Mouse (Mus musculus): ENCODE results near the gene C2cd5. TPM values are rescaled to one million over a fixed set of nuclear protein-coding genes. Genes with fewer than 3 reads are reported as not detected.

Gene C2cd5
- polyA plus RNA-seq, 1 experiment: 16.7 TPM

DNA sequence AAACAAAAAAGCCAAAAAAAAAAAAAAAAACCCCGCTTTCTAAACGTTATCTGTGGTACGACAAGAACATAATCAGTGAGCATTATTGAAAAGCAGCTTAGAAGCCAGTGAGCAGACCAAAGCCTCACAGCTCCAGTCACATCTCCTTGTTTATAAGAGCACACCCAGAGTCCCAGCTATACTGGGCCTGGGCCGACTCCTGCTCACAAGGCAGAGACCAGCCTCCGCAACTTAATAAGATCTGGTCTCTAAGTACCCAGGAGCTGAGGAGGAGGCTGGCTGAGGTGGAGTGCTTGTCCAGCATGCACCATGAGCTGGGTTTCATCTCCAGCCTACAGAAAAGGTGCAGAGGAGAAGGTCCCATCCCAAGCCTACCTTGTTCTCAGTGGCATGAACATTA is 29.9 kb downstream of the C2cd5 start:
- 89% methylated on average over 5 of the region's 5 CpGs for WGBS
- no peak for TF ChIP-seq CTCF (IDR thresholded peaks at IDR 0.05; ENCODE audit: insufficient read depth, low read length)
- TF ChIP-seq POLR2A (IDR thresholded peaks at IDR 0.05; ENCODE audit: borderline replicate concordance, extremely low read depth, low read depth, low read length): no peak

DNA sequence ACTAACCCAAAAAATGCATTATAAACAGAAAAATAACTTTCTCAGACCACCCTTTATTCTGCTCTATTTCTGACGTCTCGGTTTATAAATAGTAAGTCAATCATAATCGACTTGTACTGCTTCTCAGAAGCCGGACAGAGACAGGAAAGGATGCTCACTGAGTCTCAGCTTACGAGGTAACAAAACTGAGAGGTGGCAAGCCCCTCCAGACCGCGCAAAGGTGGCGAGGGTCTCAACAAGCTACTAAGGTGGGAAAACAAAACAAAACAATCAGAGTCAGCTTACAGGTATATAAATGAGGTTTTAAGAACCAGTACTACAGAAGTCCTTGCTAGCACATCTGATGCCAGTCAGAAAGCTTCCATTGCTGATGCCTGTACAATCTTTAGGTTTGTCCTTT is 30.3 kb downstream of the C2cd5 start:
- Histone ChIP-seq H3K4me3 (replicated peaks; ENCODE audit: extremely low read depth, low read depth, low read length) (no peak overlapping the region), H3K4me1 (ENCODE audit: control insufficient read depth, insufficient read depth, low read length) (0 out of 2 replicates have a peak, but pooled peaks cover 6% of the 10 kb centered on the region)
- no peak for TF ChIP-seq CTCF (IDR thresholded peaks at IDR 0.05; ENCODE audit: insufficient read depth, low read length)
- TF ChIP-seq POLR2A (IDR thresholded peaks at IDR 0.05; ENCODE audit: borderline replicate concordance, extremely low read depth, low read depth, low read length): no peak
- WGBS: 86% methylated on average over 8 of the region's 8 CpGs
- DNase-seq: no peak

More for the DNA sequence above, 29.9 kb downstream of the C2cd5 start:
- Histone ChIP-seq H3K4me1 (ENCODE audit: control insufficient read depth, insufficient read depth, low read length) (0 out of 2 replicates have a peak, but pooled peaks cover 6% of the 10 kb centered on the region), H3K4me3 (replicated peaks; ENCODE audit: extremely low read depth, low read depth, low read length) (no peak overlapping the region)
- no peak for DNase-seq

DNA sequence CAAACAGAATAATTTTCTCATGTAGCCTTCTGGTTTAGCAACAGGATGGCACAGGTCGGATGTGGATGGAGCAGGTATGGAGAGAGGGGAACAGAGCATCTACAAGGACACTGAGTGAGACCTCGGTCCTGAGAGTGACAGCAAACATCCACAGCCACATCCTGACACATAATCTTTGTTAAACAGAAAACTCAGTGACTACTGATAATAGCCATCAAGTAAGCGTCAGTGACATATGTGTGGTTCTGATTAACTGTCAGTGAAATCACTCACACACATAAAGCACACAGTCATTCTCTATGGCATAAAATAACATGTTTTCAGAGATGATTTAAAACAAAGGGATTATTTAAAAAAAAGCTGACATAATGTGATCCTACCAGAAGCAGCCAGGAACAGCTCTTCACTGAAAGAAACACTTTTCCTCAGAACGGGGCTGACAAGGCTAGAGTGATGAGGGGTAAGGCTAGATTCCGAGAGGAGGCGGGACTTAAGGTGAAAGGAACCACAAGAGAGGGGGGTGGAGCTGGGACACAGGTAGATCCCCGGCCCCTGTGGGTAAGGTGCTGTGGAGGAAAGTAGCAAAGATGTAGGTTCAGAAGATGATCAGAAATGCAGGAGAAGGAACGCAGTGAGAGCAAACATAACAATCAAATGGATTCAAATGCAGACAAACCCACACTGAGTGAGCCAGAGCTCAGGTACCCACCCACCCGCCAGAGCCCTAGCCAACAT is 31.6 kb downstream of the C2cd5 start:
- TF ChIP-seq POLR2A (IDR thresholded peaks at IDR 0.05; ENCODE audit: borderline replicate concordance, extremely low read depth, low read depth, low read length) (no peak), CTCF (IDR thresholded peaks at IDR 0.05; ENCODE audit: insufficient read depth, low read length) (no peak)

DNA sequence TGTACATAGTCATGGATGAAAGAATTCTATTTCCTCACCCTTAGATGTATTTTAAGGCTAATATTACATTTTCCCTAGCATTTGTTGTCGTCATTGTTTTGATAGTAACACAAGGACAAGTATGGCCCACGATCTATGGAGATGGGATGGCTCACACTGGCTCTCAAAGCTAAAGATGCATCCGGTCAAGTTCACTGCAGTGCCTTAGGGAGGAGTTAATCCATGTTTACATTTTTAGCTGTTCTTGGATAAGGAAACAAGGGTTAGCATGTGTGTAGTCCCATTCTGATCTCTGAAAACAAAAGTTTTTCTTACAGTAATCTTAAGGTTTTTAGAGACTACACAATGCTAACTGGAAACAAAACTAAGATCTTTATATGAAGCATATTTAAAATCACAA is 32.3 kb downstream of the C2cd5 start:
- 61% methylated on average over 3 of the region's 3 CpGs for WGBS
- TF ChIP-seq CTCF (IDR thresholded peaks at IDR 0.05; ENCODE audit: insufficient read depth, low read length) (no peak), POLR2A (IDR thresholded peaks at IDR 0.05; ENCODE audit: borderline replicate concordance, extremely low read depth, low read depth, low read length) (no peak)
- no peak for DNase-seq
- Histone ChIP-seq H3K4me3 (replicated peaks; ENCODE audit: extremely low read depth, low read depth, low read length) (no peak overlapping the region), H3K4me1 (ENCODE audit: control insufficient read depth, insufficient read depth, low read length) (0 out of 2 replicates have a peak, but pooled peaks cover 3% of the 10 kb centered on the region)

More for the DNA sequence above, 31.6 kb downstream of the C2cd5 start:
- 70% methylated on average over 9 of the region's 9 CpGs for WGBS
- Histone ChIP-seq H3K4me3 (replicated peaks; ENCODE audit: extremely low read depth, low read depth, low read length) (no peak overlapping the region), H3K4me1 (ENCODE audit: control insufficient read depth, insufficient read depth, low read length) (0 out of 2 replicates have a peak, but pooled peaks cover 4% of the 10 kb centered on the region)
- DNase-seq: no peak

DNA sequence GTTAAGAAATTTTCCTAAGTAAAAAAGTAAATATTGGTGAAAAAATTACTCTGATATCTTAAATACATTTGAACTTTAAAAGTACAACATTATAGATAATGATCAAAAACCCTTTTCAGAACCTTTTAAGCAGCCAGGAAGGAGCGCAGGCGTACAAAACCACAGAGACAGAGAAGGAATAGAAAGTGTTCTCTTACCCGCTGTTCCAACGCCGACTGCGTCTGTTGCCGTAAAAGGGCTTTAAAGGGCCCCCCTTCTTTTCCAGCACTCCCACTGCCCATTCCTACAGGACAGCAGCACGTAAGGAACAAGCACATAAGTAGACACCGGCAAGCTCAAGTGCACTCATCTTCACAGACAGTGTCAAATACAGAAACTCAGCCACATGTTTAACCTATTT is 33.1 kb downstream of the C2cd5 start:
- DNase-seq: no peak
- Histone ChIP-seq H3K4me3 (replicated peaks; ENCODE audit: extremely low read depth, low read depth, low read length) (no peak overlapping the region), H3K4me1 (ENCODE audit: control insufficient read depth, insufficient read depth, low read length) (no peaks in the 10 kb centered on the region)
- TF ChIP-seq CTCF (IDR thresholded peaks at IDR 0.05; ENCODE audit: insufficient read depth, low read length) (no peak), POLR2A (IDR thresholded peaks at IDR 0.05; ENCODE audit: borderline replicate concordance, extremely low read depth, low read depth, low read length) (no peak)
- WGBS: 77% methylated on average over 9 of the region's 9 CpGs

DNA sequence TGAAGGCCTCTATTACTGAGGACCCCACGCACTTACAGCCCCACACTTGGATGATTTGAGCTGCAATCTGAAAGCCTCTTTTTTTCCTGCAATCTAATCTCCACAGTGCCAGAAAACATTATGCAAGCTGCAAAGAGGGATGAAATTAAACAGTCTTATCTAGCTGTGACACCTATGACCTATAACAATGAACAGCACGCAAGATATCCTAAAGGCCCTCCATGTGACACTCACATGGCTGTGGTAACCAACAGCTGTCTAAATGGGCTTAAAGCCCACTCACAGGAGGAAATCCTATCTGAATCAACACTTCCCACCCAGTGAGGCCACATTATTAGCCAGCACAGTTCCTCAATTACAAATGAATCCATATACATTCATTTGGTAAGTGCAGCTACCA is 35.9 kb downstream of the C2cd5 start:
- no peak for DNase-seq
- 67% methylated on average over 2 of the region's 2 CpGs for WGBS
- H3K4me1 ChIP-seq (ENCODE audit: control insufficient read depth, insufficient read depth, low read length): no peaks in the 10 kb centered on the region
- no peak overlapping the region for H3K4me3 ChIP-seq (replicated peaks; ENCODE audit: extremely low read depth, low read depth, low read length)
- no peak for TF ChIP-seq CTCF (IDR thresholded peaks at IDR 0.05; ENCODE audit: insufficient read depth, low read length)
- TF ChIP-seq POLR2A (IDR thresholded peaks at IDR 0.05; ENCODE audit: borderline replicate concordance, extremely low read depth, low read depth, low read length): no peak

DNA sequence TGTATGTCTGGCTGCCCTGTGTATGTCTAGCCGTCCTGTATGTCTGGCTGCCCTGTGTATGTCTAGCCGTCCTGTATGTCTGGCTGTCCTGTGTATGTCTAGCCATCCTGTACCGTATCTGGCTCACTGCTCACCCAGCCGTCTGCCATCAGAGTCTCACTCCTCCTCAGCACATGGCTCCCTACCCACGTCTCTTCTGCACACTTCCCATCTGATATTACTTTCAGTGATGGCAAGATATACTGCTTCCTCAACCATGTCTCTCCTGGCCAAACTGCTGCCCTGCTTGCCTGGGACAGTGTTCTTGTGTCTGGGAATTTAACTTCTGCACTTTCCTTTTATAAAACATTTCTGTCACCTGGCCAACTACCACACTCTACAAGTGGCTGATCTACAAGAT is 42.3 kb downstream of the C2cd5 start:
- whole genome bisulfite sequencing: 77% methylated on average over 5 of the region's 5 CpGs
- no peak overlapping the region for H3K4me3 ChIP-seq (replicated peaks; ENCODE audit: extremely low read depth, low read depth, low read length)
- no peaks in the 10 kb centered on the region for H3K4me1 ChIP-seq (ENCODE audit: control insufficient read depth, insufficient read depth, low read length)
- no peak for DNase-seq
- no peak for TF ChIP-seq POLR2A (IDR thresholded peaks at IDR 0.05; ENCODE audit: borderline replicate concordance, extremely low read depth, low read depth, low read length)
- TF ChIP-seq CTCF (IDR thresholded peaks at IDR 0.05; ENCODE audit: insufficient read depth, low read length): no peak

DNA sequence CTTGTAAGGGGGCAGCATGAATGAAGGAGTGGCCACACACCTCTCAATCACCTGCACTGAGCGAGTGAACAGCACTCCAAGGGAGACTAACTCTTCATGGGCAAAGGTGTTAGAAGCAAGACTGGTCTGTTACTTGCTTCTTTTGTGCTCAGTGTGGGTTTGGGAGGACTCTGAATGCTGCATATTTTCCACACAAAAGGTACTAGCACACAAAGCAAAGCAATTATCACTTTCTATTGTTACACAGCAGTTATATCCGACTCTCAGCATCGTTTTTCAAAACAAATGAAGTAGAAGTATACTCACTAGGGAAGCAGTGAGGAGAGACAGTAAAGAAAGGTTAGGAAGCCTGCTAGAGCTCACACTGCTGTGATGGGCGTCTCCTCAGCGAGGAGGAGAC is 48.4 kb downstream of the C2cd5 start:
- 62% methylated on average over 5 of the region's 5 CpGs for WGBS
- no peak for TF ChIP-seq CTCF (IDR thresholded peaks at IDR 0.05; ENCODE audit: insufficient read depth, low read length)
- no peak for TF ChIP-seq POLR2A (IDR thresholded peaks at IDR 0.05; ENCODE audit: borderline replicate concordance, extremely low read depth, low read depth, low read length)
- Histone ChIP-seq H3K4me1 (ENCODE audit: control insufficient read depth, insufficient read depth, low read length) (no peaks in the 10 kb centered on the region), H3K4me3 (replicated peaks; ENCODE audit: extremely low read depth, low read depth, low read length) (no peak overlapping the region)
- DNase-seq: no peak

DNA sequence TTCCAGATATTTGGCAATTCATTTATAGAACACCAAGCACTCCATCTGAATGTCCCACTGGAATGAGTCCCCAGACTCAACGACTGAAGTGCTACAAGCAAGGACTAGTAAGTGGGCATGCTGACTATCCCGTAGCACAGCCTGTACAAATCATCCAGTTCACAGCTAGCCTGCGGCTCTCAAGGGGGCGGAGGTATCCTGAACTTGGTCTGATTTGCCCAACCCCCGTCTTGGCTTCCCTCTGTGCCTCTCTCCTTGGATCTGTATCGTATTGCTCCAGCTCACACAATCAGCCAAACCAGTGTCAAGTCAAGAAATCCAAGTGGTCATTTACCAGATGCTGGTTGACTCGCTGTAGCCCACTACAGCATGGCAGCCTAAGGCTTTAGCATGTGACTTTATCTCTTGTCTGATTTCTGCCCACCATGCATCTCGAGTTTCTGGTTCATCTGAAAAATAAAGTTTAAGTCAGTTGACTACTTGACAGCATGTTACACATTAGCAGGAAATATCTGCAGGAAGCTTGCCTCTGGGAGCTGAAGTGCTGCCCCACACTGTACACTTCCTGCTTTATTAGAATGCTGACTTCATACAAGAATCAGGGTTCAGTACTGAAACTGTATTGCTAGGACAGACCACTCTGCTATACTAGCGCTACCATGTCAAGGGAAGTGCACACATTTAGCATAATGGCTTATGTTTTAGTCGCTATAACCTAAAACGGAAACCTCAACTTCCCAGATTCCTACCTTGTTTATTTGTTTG is 50.0 kb downstream of the C2cd5 start:
- no peak overlapping the region for H3K4me3 ChIP-seq (replicated peaks; ENCODE audit: extremely low read depth, low read depth, low read length)
- H3K4me1 ChIP-seq (ENCODE audit: control insufficient read depth, insufficient read depth, low read length): no peaks in the 10 kb centered on the region
- WGBS: 45% methylated on average over 11 of the region's 11 CpGs
- TF ChIP-seq CTCF (IDR thresholded peaks at IDR 0.05; ENCODE audit: insufficient read depth, low read length) (no peak), POLR2A (IDR thresholded peaks at IDR 0.05; ENCODE audit: borderline replicate concordance, extremely low read depth, low read depth, low read length) (no peak)
- no peak for DNase-seq

Measured in lung, adult 2 months (tissue).